Mouse (Mus musculus) heart, postnatal 14 days (tissue): ENCODE data around the gene Cetn3. TPM values are rescaled to one million over a fixed set of nuclear protein-coding genes. Genes with fewer than 3 reads are reported as not detected.

Experiments used
- DNase-seq, 2 experiments: peaks; one replicate each; pipeline ENCODE4 v3.0.0; 2021 to 2022
- intact Hi-C: fragments of 180-260 bp; cut with DNase I; formaldehyde crosslinking; loops from one replicate; pipeline ENCODE4 v1.15.1; 2025
- total RNA-seq, 2 experiments: library from RNA; stranded (reverse); gene quantifications; 2 replicates each; pipeline ENCODE4 v1.2.3; 2021

The Cetn3 gene
- total RNA-seq, 2 experiments from 2014 or later, result 71.1 to 76.1 TPM

DNA sequence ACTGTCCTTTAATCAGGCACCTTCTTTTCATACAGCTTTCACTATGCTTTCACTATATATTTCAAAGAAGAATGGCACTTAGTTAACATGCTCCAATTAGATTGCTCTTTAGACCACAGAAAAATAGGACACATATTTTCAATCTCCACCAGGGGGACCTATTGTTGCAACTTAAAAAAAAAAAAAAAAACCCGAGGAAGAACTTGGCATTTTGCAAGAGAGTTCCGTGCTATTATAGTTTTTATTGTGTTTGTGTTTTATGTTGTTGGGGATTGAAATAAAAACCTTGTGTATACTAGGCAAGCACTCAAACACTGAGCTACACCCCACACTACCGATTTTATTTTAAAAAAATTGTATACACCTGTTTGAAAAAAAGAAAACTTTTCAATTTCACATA is 18.2 kb downstream of the Cetn3 start:
- intact Hi-C loops, result no loop called here
- DNase-seq, result no peak

DNA sequence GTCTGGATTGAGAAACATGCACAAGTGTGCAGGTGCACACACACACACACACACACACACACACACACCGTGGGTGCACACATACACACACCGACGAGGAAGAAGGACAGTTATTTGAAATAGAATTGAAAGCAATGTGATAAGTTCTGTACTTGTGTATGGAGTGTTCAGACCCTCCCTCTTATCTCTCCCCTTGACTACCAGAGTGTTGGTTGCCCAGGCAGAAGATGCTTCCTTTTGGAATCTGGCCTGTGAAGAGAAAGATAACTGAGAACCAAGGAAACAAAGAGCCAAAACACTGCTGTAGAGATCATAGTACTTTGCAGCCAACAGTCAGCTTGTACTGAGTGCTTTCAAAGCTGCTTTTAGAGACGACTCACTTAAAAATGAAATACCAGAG is 20.8 kb downstream of the Cetn3 start:
- DNase-seq, result no peak
- intact Hi-C loops, result no loop called here

DNA sequence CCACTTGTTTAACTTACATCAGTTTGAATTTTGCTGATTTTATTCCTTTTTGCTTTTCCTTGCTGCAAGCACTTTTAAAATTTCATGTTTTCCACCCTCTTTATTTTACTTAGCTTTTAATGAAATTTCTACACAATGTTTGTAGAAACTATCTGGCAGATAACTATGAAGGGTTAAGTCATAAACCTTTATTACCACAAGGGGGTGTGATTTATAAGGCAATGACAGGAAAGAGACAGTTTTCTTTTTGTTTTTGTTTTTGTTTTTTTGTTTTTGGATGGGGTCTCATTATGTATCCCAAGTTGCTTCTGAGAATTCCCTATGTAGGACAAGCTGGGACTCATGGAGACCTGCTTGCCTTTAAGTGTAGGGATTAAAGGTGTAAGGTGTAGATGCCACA is 39.9 kb downstream of the Cetn3 start:
- no peak for DNase-seq
- intact Hi-C loops, result no loop called here

DNA sequence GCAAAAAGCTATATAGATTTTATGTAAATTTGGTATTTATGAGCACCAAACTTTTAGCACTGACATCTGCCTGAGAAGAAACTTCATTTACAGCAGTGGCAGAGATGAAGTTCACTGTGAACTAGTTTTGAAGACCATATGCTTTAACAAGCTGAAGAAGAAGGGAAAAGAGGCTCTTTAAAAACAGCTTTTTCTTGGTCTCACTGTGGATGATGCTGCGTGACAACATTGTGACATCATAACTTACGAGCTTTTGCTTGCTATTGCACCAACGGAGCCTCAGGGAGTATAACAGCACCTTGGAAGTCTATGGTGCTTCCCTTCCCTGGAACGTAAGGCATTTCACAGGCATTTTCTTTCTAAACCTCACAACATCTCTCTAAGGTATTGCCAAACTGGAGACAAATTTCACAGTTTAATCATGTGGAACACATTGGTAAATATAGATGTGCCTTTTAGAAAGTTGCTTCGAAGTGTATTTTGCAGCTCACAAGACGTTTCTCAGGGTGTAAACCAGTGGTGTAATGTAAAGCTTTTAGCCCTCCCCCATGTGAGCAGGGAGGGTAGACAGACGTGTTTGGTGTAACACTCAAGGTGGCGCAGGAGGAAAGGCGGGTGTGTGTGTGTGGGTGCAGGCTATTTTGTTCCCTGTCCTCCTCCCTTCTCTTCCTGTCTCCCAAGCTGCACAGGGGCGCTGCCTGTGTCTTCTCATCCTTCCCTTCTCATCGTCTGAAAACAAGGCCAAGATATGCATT is 41.9 kb downstream of the Cetn3 start:
- intact Hi-C loops, result no loop called here
- DNase-seq, result no peak

DNA sequence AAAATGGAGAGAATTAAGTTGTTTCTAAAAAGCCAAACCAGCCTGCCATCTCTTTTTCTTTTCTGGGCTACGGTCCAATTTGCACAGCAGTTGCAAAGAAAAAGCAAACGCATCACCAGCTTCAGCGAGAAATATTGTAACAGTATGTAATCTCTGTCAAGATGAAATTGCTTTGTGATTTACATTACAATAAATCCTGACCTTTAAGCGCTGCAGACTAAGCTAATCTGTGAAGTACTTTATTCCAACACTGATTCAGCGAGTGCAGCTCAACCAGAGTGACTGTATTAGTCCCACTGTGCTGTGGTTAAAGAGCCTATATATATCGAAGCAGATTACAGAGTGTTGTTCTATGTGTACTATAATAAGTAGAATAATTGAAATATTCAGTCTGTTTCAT is 45.6 kb downstream of the Cetn3 start:
- intact Hi-C loops, result no loop called here
- DNase-seq, result no peak

DNA sequence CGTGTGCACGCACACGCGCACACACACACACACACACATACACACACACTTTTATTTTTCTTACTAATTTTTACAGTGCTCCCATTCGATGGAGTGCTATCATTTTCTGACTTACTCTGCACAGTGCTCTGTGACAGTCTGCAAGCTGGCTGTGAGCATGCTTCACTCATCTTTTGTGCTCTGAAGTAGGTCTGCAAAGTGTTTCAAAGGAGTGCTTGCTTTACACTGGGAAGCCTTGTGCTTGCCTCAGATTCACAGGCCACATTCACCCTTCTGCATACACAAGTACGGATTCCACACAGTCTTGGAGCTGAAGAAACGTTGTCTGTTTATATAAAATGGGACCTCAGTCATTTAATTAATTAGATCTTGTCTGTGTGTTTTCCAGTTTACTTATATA is 49.0 kb downstream of the Cetn3 start:
- no peak for DNase-seq
- intact Hi-C loops, result no loop called here

DNA sequence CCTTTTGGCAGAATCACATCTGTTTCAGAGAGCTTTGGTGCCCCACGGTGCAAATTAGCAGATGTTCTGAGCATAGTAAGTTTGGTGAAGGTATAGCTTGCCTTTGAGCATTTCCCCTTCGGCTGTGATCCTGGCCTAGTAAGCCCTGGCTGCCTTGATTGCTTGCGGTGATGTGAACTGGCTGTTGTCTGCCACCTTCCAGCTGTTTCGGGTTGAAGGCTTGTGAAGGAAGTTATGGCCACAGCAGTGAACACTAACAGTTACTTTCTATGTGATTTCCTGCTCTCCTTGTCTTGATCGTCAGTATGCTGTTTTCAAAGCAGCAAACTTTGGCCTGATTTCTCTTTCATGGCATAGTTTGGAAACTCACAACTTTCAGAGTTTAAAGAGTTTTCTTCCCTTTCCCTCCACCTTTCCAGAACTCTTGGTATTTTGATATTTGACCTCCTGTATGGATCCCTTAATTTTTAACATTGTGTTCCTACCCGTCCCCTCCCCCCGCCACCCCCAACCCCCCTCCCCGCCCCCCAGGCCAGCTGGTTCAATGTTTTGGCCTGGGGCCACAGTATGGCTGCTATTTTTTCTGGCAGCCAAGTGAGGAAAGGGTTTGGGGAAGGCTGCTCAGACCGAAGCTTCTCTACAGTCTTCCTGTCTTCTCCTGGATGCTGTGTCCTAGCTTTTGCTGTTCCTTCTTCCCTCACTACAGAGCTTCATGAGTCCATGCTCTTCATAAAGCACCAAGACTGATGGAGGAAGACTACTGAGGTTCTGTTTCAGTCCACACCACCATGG is 53.7 kb downstream of the Cetn3 start:
- intact Hi-C loops, result no loop called here
- DNase-seq, result no peak

DNA sequence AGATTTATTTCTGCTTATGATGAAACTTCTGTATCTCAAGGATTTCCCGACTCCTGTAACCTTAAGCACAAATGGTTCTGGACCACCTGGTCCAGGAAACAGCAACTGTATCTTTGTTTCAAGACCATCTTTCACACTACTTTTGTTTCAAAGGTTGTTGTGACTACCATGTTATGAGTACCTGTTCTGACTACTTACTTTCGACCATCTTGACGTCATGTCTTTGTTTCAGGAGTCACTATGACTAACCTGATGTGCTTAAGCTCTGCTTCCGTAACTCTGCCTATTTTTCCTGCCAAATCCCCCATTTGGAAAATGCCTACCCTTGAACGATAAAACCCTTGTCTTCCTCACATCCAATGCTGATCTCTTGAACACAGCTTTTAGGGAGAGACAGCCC is 55.1 kb downstream of the Cetn3 start:
- DNase-seq, result no peak
- intact Hi-C loops, result no loop called here

DNA sequence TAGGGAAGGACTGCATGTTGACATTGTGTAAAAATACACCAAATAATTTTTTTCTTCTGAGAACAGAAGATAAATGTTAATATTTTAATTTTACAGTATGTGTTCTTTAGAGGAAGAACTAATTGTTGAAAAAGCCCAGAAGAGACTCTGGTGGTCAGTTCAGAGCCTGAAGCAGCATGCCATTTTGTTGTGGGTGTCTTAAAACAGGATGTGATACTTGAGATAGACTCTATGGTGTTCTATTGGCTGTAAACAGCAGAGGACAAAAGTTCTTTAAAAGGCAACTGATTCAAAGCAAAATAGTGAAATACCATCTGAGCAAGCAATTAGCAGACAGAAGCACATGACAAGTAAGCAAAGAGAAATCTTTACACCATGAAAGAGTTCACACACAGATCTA is 56.1 kb downstream of the Cetn3 start:
- DNase-seq, result no peak
- intact Hi-C loops, result no loop called here

DNA sequence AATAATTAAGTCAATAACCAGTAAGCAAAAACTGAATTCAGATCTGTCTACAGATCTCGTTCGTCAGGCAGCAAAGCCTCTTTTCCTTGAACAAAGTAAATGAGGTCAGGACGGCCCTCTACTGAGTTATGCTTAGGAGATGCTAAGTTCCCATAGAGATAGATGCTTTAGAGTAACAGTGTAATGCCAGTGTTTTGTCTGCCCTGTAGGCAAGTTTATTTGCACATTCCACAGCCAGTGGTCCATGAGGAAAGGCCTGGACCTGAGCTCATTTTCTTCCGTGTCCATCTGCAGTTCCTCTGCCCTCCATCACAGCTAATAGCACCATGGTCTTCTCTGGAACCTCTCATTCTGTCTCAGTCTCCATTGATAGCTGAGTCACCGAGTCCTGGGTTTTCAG is 57.4 kb downstream of the Cetn3 start:
- no peak for DNase-seq
- intact Hi-C loops, result no loop called here

DNA sequence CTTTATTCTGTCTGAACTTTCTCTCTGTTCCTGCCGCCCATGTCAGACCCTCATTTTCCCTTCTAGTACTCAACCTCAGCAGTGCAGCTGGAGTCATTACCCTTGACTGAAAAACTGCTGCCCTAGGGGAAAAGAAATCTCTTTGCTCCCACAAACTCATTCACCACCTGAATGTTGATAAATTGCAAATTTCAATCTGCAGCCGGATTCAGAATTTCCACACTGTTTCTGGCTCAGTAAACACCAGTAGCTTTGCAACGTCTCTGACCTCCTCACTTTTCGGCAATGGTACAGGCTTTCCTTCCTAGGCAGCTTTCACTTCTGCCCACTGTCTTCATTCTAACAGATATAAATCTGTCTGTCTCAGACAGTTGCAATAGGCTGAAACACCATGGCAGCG is 57.8 kb downstream of the Cetn3 start:
- intact Hi-C loops, result no loop called here
- DNase-seq, result no peak

DNA sequence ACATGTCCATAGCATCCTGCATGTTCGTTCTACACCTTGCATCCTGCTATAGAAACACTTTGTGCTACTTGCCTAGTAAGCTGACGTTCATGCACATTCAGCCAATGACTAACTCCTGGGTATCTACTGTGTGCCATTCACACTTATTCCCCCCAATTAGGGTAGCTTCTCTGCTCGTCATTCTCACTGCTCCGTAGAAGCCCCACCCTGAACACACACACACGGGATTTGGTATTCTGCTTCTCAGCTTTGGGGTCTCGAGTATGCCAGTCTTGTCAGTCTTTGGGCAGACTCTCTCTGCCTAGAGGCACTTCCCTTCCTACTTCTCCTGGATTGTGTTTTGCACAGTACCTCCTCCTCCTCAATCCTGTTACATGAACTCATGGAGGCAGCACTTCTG is 59.4 kb downstream of the Cetn3 start:
- DNase-seq, result no peak
- intact Hi-C loops, result no loop called here

Other genes with a start within 250 kb of the Cetn3 start
- gene Adgrv1, start 149.9 kb upstream of the Cetn3 start, total RNA-seq, result under 1 TPM; 0.14 to 0.34 TPM
- 10 to 100 TPM; 13.1 to 19.0 TPM for gene Lysmd3, start 125.4 kb upstream of the Cetn3 start, total RNA-seq
- 1 to 10 TPM; 1.9 to 2.0 TPM for gene Polr3g, start 72.1 kb upstream of the Cetn3 start, total RNA-seq
- gene Mblac2, start 71.7 kb upstream of the Cetn3 start, total RNA-seq, result 1 to 10 TPM; 2.7 to 2.8 TPM